Mouse (Mus musculus) megakaryocyte, embryonic 14.5 days (primary cell): Measurements from ENCODE around the gene Clba1.

Source experiments
- FLI1 ChIP-seq: IDR thresholded peaks from 2 replicates; pipeline ENCODE4 v1.6.1; 2012; ENCODE audit warnings: low read length, inconsistent platforms, mixed read lengths
- GATA1 ChIP-seq: IDR thresholded peaks from 3 replicates; pipeline ENCODE4 v1.6.1; 2012; ENCODE audit warnings: mixed read lengths, low read length, inconsistent platforms, borderline replicate concordance

- TF ChIP-seq GATA1 (no peak), FLI1 (no peak)
Observed at GRCm38 (mm10) chr12:112822676-112823075, 13.9 kb downstream of the Clba1 start.
